Mouse (Mus musculus): ENCODE results near the gene Zfand3.

Gene Zfand3

DNA sequence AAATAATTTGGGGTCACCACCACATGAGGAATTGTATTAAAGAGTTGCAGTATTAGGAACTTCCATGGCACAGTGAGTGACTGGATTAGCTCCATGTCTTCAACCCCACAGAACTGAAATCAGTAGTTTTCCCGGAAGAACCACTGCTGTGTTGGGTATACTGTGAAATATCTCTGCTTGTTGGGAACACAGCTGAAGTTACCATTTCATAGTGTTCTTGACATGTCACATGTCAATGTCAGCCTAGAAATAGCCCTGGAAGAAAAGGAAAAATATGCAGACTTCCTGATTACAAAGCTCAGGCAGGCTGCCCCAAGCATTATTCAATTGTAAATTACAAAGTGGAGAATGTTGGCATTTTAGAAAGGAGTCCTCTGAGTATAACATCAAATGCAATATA, 143.4 kb downstream of the Zfand3 start:
- no peak for DNase-seq (ENCODE audit: low read depth, low spot score)

- DNase-seq (ENCODE audit: low read depth, low spot score): no peak
These were observed 143.8 kb downstream of the Zfand3 start for GRCm38 (mm10) chr17:30148320-30148719.

DNA sequence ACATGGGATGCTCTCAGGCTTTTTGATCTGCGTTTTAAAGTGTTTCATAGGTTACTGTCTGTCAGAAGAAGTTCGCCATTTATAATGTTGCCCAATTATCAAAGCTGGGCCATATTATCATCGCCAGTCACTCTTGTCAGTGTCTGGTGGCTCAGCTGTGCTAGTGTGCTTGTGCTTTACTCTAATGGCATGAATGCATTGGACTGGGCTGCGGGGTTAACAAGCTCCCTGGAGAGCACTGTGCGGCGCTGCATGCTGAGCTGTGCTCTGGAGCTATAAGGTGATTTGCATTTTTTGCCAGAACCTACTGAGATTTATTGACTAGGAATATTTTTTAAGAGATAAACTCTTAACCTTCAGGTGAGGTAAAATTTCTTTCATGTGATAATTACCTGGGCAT, 145.4 kb downstream of the Zfand3 start:
- DNase-seq (ENCODE audit: low read depth, low spot score): no peak

GRCm38 (mm10) chr17:30154144-30154543, 149.6 kb downstream of the Zfand3 start:
- no peak for DNase-seq (ENCODE audit: low read depth, low spot score)

- no peak for DNase-seq (ENCODE audit: low read depth, low spot score)
These were observed 150.3 kb downstream of the Zfand3 start for GRCm38 (mm10) chr17:30154861-30155260.

- DNase-seq (ENCODE audit: low read depth, low spot score): no peak
These were observed 150.9 kb downstream of the Zfand3 start for GRCm38 (mm10) chr17:30155411-30155925.

GRCm38 (mm10) chr17:30158419-30159108, 154.0 kb downstream of the Zfand3 start:
- DNase-seq (ENCODE audit: low read depth, low spot score): no peak

GRCm38 (mm10) chr17:30159341-30159740, 154.8 kb downstream of the Zfand3 start:
- DNase-seq (ENCODE audit: low read depth, low spot score): no peak

GRCm38 (mm10) chr17:30160823-30161432, 156.4 kb downstream of the Zfand3 start:
- DNase-seq (ENCODE audit: low read depth, low spot score): no peak

DNA sequence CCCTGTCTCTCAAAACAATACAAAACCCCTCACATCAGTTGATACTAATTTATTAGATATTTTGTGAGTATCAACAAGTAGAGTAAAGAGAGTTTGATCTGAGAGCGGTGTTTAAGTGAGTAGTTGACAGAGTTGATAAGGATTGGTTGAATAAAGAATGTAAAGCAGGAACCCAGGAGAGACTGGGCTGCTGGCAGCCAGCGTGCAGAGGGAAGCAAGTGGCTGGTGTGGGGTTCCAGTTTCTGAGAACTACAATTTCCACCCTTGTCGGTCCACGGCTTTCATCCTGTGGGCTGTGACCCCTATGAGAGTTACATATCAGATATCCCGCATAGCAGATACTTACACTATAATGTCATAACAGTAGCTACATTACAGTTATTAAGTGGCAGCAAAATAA, 158.4 kb downstream of the Zfand3 start:
- no peak for DNase-seq (ENCODE audit: low read depth, low spot score)

DNA sequence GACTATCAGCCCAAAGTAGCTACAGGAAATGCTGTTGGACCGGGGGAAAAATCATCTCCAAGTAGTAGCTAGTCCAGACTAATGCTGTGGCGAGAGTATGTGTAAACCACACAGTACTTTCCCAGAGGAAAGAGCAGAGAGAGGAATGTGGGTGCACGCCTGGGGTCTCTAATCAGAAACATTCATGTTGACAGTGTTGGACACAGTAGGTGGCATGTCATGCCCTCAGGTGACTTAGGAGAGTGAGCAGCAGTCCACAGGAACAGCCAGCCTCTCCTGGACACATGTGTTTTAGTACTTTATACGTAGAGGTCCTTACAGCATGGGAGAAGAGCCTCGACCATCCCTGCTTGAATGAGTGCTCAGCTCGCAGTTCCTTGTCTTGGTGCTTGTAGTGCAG, 159.3 kb downstream of the Zfand3 start:
- no peak for DNase-seq (ENCODE audit: low read depth, low spot score)

DNA sequence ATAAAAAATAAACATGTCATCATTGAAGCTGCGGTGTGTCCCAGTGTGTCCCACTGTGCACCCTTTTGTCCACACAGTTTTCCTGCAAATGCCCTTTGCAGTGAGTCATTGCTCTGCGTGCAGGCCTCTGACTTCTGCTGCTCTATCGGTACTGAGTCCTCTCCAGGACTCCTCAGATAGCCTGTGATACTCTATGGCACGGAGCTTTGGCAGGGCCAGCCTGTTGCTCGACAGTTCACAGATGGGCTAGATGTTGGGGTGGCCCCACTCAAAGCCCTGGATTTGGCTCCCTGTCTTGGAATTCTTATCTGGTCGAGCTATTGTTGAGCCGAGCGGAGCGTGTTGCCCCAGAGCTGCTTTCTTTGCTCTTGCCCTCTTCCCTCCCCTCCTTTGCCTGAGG, 160.3 kb downstream of the Zfand3 start:
- no peak for DNase-seq (ENCODE audit: low read depth, low spot score)

DNA sequence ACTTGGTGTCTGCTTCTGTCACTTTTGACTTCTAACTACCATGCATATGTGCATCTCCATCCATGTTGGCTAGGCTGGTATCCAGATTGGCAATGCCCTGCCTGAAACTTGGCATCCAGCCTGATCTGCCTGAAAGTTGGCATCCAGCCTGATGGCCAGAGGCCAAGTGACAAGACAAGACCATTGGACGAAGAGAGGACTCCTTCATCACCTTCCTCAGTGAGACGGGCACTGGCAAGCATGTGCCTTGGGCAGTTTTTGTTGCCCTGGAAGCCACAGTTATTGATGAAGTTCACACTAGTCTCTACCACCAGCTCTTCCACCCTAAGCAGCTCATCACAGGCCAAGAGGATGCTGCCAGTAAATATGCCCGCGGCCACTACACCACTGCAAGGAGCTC, 172.9 kb downstream of the Zfand3 start:
- DNase-seq (ENCODE audit: low read depth, low spot score): no peak

GRCm38 (mm10) chr17:30178402-30178801, 173.9 kb downstream of the Zfand3 start:
- DNase-seq (ENCODE audit: low read depth, low spot score): no peak

DNA sequence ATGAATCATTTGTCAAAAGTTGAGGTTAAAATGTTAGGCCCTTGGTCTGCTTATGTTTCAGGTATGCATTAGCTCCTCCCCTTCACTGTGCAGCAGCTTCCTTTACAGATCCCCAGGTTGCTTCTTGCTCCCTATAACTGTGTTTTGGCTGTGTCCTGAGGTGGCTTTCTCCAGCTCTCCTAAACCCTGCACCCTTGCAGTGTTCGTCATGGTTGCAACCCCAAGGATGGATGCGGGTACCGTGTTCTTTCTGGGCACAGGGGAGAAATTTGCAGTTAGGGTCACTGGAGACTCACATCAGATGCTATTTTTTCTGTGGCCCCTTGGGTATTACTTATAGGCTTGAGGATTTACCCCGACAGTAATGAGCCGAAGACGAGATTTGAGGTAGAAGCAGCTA, 175.7 kb downstream of the Zfand3 start:
- DNase-seq (ENCODE audit: low read depth, low spot score): no peak

GRCm38 (mm10) chr17:30181554-30181953, 177.0 kb downstream of the Zfand3 start:
- DNase-seq (ENCODE audit: low read depth, low spot score): no peak

- DNase-seq (ENCODE audit: low read depth, low spot score): no peak
These were observed 177.5 kb downstream of the Zfand3 start for GRCm38 (mm10) chr17:30182063-30182462.

DNA sequence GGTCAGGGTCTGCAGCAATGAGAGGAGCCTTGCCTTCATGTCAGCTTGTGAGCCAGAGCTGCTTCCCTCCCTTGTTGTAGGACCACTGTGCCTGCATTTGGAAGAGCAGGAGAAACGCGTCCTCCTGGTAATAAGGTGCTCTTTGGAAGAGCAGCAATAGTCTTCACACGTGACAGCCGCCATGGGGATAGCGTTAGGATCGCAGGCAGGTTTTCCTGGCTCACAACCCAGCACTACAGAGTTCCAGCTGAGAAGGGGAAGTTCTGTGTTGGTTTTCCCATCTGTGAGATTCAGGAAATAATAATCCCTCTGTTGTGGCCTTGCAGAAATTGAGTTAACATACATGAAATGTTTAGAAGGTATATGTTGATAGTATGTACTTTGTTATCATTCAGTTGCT, 179.0 kb downstream of the Zfand3 start:
- DNase-seq (ENCODE audit: low read depth, low spot score): no peak

- DNase-seq (ENCODE audit: low read depth, low spot score): no peak
These were observed 182.6 kb downstream of the Zfand3 start for GRCm38 (mm10) chr17:30187154-30187553.

DNA sequence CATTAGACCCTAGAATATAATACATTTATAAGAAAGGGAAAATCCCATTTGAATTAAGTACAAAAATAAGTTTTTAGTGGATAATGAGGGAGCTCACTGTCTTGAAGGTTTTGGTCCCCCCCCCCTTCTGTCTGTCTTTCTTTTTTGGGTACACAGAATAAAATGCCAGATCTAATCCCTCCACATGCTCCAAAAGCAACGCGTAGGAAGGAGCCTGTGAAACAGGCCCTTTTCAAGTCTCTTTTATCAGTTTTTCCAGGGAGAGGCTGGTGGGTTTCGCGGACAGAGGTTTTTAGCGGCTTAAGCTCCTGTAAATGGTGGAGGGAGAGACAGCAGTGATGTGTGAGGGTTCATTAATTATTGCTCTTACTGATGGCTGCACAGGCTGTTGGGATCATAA, 183.0 kb downstream of the Zfand3 start:
- DNase-seq (ENCODE audit: low read depth, low spot score): no peak

DNA sequence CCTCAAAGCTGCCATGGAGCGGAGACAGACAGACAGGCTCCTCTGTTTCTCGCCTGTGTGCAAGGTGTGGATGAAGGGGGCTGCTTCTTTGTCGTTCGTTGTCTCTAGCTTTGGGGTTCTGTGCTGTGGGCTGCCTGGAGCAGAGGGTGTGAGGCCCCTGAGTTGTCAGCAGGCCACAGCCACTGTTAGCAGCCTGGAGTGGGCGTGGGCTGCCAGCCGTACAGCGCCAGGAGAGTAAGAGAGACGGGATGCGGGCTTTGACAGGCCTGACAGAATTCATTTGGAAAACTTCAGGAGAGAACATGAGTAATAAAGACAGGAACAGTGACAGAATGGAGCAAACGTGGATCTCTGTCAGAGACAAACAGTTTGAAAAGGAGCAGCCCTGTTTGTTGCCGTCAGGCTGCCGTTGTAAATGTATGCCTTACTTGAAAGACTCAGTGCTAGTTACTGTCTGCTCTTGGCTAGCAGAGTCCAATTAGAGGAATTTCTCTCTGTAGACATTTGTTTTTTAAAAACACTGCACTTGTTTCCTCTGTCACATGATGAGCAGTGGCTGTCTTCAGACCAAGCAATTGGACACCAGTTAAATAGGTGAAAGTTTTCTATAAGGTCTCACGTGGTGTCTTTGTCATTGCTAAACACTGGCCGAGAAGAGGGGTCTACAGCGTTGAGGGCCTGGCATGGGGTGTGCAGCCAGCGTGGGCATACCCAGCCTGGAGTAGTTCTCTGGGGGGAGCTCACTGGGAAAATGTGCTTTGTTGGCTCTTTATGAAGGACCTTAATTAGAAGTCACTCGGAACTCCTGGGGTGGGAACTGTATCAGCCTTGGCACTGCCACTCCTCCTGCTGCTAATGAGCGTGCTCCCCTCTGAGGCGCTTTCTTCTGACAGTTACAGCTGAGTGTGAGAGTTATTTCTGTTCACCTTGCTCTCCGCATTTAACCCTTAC, 183.8 kb downstream of the Zfand3 start:
- no peak for DNase-seq (ENCODE audit: low read depth, low spot score)

GRCm38 (mm10) chr17:30191097-30191640, 186.6 kb downstream of the Zfand3 start:
- DNase-seq (ENCODE audit: low read depth, low spot score): no peak
